Mouse (Mus musculus): Measurements from ENCODE around the gene Fbxl8.
A peak's percentile ranks its signal among the peaks of the same experiment; 100 is the strongest.

Gene Fbxl8

GRCm38 (mm10) chr8:105257318-105258114 lies 6.9 kb upstream of the Fbxl8 start:
- DNase-seq (ENCODE audit: low read depth, low spot score): no peak

GRCm38 (mm10) chr8:105258911-105259720 lies 5.3 kb upstream of the Fbxl8 start:
- DNase-seq (ENCODE audit: low read depth, low spot score): no peak

GRCm38 (mm10) chr8:105259721-105260320 lies 4.6 kb upstream of the Fbxl8 start:
- DNase-seq (ENCODE audit: low read depth, low spot score): peak; percentile 50

- DNase-seq (ENCODE audit: low read depth, low spot score): no peak
These were observed 3.9 kb upstream of the Fbxl8 start for GRCm38 (mm10) chr8:105260371-105261099.

GRCm38 (mm10) chr8:105261326-105261980 lies 3.0 kb upstream of the Fbxl8 start:
- no peak for DNase-seq (ENCODE audit: low read depth, low spot score)

GRCm38 (mm10) chr8:105263244-105263912 lies 1.1 kb upstream of the Fbxl8 start:
- DNase-seq (ENCODE audit: low read depth, low spot score): no peak

- no peak for DNase-seq (ENCODE audit: low read depth, low spot score)
These were observed 680 bp downstream of the Fbxl8 start for GRCm38 (mm10) chr8:105265128-105265527.

- no peak for DNase-seq (ENCODE audit: low read depth, low spot score)
These were observed 2.3 kb downstream of the Fbxl8 start for GRCm38 (mm10) chr8:105266775-105267174.

- DNase-seq (ENCODE audit: low read depth, low spot score): no peak
These were observed 4.1 kb downstream of the Fbxl8 start for GRCm38 (mm10) chr8:105268342-105269074.

GRCm38 (mm10) chr8:105269075-105269458 lies 4.6 kb downstream of the Fbxl8 start:
- no peak for DNase-seq (ENCODE audit: low read depth, low spot score)

GRCm38 (mm10) chr8:105269461-105269947 lies 5.1 kb downstream of the Fbxl8 start, which contains the start of gene Hsf4:
TSS of gene Hsf4 (plus strand) at chr8:105269801.
- DNase-seq (ENCODE audit: low read depth, low spot score): no peak

- no peak for DNase-seq (ENCODE audit: low read depth, low spot score)
These were observed 5.9 kb downstream of the Fbxl8 start for GRCm38 (mm10) chr8:105270101-105270915.

GRCm38 (mm10) chr8:105270916-105271186 lies 6.4 kb downstream of the Fbxl8 start:
- no peak for DNase-seq (ENCODE audit: low read depth, low spot score)

- no peak for DNase-seq (ENCODE audit: low read depth, low spot score)
These were observed 10.9 kb downstream of the Fbxl8 start for GRCm38 (mm10) chr8:105275387-105275786.

- no peak for DNase-seq (ENCODE audit: low read depth, low spot score)
These were observed 11.4 kb downstream of the Fbxl8 start, which contains the start of gene Nol3 for GRCm38 (mm10) chr8:105275840-105276239. TSS of gene Nol3 (plus strand) at chr8:105276140.

- DNase-seq (ENCODE audit: low read depth, low spot score): no peak
These were observed 12.1 kb downstream of the Fbxl8 start for GRCm38 (mm10) chr8:105276292-105277120.

- DNase-seq (ENCODE audit: low read depth, low spot score): no peak
These were observed 14.5 kb downstream of the Fbxl8 start for GRCm38 (mm10) chr8:105278911-105279334.

GRCm38 (mm10) chr8:105280567-105280966 lies 16.1 kb downstream of the Fbxl8 start:
- DNase-seq (ENCODE audit: low read depth, low spot score): no peak
